Mouse (Mus musculus): ENCODE results near the gene Lrrc36.

DNA sequence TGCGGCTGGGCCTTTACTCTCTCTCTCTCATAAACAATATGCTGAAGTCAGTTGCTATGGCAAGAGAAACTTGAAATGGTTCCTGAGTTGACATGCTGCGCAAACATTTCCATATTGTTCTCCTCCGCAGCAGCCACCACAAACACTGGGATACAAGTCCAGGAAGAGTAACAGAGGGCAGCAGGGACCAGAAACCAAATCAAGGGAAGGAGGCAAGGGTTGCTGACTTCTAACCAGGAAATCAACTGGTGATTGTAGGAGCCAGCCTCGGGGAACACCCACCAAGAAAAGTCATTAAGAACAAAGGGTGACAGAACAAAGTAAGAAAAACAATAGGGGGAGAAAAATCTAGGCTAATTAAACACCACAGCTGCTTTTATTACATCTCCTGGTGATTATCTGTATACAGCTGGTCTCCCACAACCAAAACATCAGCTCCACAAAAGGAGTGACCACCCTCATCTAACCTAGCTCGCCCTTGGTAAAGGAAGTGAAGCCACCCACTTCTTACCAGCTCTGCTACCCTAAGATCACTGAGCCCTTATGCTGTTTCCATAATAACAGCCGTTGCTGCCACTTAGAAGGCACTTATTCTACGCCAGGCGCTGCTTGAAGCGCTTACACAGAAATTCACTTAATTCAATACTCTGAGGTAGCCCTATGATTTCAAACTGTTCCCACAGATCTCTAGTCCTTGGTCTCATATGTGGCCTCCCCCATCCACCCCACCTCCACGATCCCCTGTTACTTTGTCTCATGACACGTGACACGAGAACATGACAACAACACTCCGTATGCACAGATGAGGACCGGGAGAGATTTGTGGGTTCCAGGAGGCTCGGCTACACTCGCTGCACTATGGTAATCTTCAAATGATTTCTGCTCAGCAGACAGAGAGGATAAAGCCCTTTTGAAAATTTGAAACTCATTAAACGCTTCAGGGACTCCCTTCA lies 82.3 kb downstream of the Lrrc36 start:
- TF ChIP-seq POLR2A (IDR thresholded peaks at IDR 0.05; ENCODE audit: control insufficient read depth in 1 of 2, insufficient read depth in 1 of 2, low read depth in 1 of 2, low read length in 2 of 2, poor library complexity in 1 of 2) (no peak), NRF1 (IDR thresholded peaks at IDR 0.05; ENCODE audit: insufficient read depth, low read depth, low read length, poor library complexity, severe bottlenecking) (no peak)
